7 mouse cellular contexts compared by ENCODE assay signal in the genomic region with DNA sequence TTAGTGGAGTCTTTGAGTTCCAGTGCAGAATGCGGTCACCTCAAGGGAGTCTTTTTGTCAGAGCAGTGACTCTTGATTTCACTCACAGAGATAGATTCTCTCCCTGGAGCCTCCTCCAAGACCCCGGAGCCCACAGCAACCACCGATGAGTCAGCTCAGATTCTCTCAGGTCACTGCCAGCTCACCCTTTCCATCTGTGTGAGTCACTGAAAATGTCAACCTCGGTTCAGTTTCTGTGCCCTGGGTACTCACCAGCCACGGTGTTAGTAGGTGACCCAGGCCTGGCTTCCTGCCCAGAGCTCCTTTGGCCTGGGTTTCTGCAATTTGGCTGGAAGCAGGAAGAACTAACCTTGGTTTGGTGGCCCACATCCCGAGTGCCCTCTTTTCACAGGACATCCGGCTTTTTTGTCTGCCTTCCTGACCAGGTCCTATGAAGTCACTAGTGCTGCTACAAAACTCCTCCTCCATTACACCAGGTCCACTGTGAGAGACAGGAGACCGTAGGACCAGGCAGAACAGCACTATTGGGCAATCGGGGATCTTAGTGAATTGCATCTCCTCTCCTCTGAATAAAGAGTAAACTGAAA.
A peak's percentile ranks its signal among the peaks of the same experiment; 100 is the strongest.
DNase-seq lines count a peak whose midpoint lies in the region; ATAC-seq lines count a peak whose summit lies in the region.

No protein-coding gene starts in this region.

- no peaks in the 10 kb centered on the region for H3K9me3 ChIP-seq in heart, embryonic 10.5 days
- no peaks in the 10 kb centered on the region for H3K9me3 ChIP-seq in midbrain, embryonic 15.5 days

- no peak overlapping the region for H3K4me2 ChIP-seq in midbrain, embryonic 15.5 days

- peaks cover 11% of the 10 kb centered on the region for H3K4me1 ChIP-seq in heart, embryonic 10.5 days
- no peaks in the 10 kb centered on the region for H3K4me1 ChIP-seq in midbrain, embryonic 15.5 days

- no peak overlapping the region for H3K9ac ChIP-seq in midbrain, embryonic 15.5 days

- 75% methylated on average over 9 of the region's 9 CpGs for WGBS in heart, embryonic 10.5 days
- 89% methylated on average over 9 of the region's 9 CpGs for WGBS in midbrain, embryonic 15.5 days

- H3K27me3 ChIP-seq in heart, embryonic 10.5 days (ENCODE audit: insufficient read depth, poor library complexity, severe bottlenecking) = no peaks in the 10 kb centered on the region
- H3K27me3 ChIP-seq in midbrain, embryonic 15.5 days (replicated peaks) = no peaks in the 10 kb centered on the region

- no peak overlapping the region for H3K4me3 ChIP-seq in heart, embryonic 10.5 days
- no peak overlapping the region for H3K4me3 ChIP-seq in midbrain, embryonic 15.5 days

- H3K27ac ChIP-seq in heart, embryonic 10.5 days = peak overlapping the region; percentile 36; the same call in 1 of the 2 replicates
- H3K27ac ChIP-seq in midbrain, embryonic 15.5 days = no peak overlapping the region

- peak; percentile 71 for DNase-seq in MN1 (ENCODE audit: low spot score)
- DNase-seq in adrenal gland, postnatal 10 days = peak; percentile 94
- no peak for DNase-seq in heart, embryonic 10.5 days (ENCODE audit: low spot score)
- DNase-seq in kidney, postnatal 4 days = peak; percentile 65 to 76
- DNase-seq in urinary bladder, postnatal 25 days (ENCODE audit: low spot score) = peak; percentile 42
- no peak for DNase-seq in B cell, adult 2 months

- no peak for ATAC-seq in midbrain, embryonic 15.5 days (replicated peaks)

- H3K36me3 ChIP-seq in heart, embryonic 10.5 days = no peaks in the 10 kb centered on the region
- H3K36me3 ChIP-seq in midbrain, embryonic 15.5 days (replicated peaks) = no peaks in the 10 kb centered on the region

Comparison
In these comparisons a context has a peak if more than half of its experiments do, and no peak if none do; other contexts are left out.
1. DNase-seq: peak in MN1 (single experiment), adrenal gland, postnatal 10 days (single experiment), kidney, postnatal 4 days (2 of 2) and urinary bladder, postnatal 25 days (single experiment); none in heart, embryonic 10.5 days (single experiment) and B cell, adult 2 months (0 of 2).